Mouse (Mus musculus) G1E-ER4 (cell line): ENCODE data around the gene Pus3. TPM values are rescaled to one million over a fixed set of nuclear protein-coding genes. Genes with fewer than 3 reads are reported as not detected.

ENCODE experiments used
- GATA1 ChIP-seq: IDR thresholded peaks from one replicate; pipeline ENCODE4 v1.8.0; 2012; ENCODE audit warnings: low read length, inconsistent platforms
- polyA plus RNA-seq: library from polyadenylated mRNA; stranded (reverse); fragments of >175 nt; gene quantifications from 2 replicates; pipeline ENCODE4 v1.2.3, GENCODE M21; 2012

Pus3 gene
- polyA plus RNA-seq, 1 experiment: 1.4 TPM

DNA sequence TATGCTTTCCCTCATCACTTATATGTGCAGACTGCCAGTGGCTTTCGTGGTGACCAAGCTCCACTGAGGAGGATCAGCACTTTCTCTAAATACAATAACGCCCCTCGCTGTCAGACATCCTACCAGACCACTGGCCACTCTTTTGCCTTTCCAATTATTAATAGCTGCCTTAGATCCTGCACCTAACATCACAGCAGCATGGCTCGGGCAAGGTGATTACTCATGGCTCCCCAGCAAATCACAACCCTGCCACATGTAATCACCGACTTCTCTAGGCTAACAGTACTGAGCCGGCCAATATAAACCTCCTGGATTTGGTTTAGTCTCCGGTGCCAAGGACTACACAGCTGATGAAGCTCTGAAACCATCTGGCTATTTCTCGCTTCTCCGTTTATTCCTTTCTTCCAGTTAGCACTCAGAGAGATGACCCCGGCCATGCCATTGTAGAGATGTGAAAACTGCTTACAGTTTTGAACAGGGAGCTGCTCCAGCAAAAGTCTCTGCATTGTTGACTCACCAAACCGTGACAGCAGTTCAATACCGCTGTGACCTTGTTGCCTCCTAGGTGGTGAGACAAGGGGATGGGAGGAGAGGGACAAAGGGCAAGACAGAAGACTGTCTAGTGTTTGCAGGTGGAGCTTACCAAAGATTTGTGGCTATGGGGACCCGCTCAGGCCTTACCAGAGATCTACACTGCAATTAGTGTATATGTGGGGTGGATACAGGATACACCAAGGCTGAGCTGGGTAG is 19.2 kb upstream of the Pus3 start:
- no peak for TF ChIP-seq GATA1

DNA sequence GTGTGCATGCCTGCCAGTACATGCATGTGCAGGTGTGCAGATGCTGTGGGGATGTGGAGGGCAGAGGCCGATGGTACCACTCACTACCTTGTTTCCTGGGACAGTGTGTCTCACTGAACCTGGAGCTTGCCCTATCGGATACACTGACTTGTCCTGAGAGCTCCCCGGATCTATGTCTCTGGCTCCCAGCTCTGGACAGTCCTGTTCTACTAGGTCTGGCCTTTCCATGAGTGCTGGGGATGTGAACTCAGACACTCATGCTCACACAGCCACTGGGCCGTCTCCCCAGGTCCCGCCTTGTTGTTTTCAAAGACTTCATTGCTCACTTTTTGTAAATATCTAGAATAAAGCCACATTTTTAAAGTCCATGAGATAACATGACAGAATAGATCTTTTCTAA is 17.4 kb upstream of the Pus3 start:
- no peak for TF ChIP-seq GATA1

GRCm38 (mm10) chr9:35541488-35541887 is 16.9 kb upstream of the Pus3 start:
- no peak for TF ChIP-seq GATA1

GRCm38 (mm10) chr9:35541941-35542340 is 16.5 kb upstream of the Pus3 start:
- no peak for TF ChIP-seq GATA1

- no peak for TF ChIP-seq GATA1
Observed at GRCm38 (mm10) chr9:35543099-35543860, 15.1 kb upstream of the Pus3 start.

- TF ChIP-seq GATA1: no peak
Observed at GRCm38 (mm10) chr9:35544666-35545065, 13.7 kb upstream of the Pus3 start.

DNA sequence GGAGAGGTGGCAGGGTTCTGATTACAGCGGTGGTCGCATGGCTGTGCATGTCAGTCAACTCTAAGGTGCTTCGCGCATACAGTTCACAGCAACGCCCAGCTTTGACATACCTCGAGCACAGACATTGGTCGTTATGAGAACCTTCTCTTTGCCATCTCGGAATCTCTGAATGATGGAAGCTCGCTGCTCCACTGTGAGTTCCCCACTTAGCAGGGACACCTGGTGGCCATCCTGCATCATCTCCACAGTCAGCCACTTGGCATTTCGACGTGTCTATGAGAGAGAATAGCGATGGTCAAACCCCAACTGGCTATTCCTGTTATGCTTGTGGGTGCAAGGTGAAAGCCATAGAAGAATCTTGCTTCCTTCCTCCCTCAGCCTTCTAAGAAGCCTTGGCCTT is 12.7 kb upstream of the Pus3 start:
- TF ChIP-seq GATA1: no peak

GRCm38 (mm10) chr9:35546745-35547144 is 11.7 kb upstream of the Pus3 start:
- no peak for TF ChIP-seq GATA1

DNA sequence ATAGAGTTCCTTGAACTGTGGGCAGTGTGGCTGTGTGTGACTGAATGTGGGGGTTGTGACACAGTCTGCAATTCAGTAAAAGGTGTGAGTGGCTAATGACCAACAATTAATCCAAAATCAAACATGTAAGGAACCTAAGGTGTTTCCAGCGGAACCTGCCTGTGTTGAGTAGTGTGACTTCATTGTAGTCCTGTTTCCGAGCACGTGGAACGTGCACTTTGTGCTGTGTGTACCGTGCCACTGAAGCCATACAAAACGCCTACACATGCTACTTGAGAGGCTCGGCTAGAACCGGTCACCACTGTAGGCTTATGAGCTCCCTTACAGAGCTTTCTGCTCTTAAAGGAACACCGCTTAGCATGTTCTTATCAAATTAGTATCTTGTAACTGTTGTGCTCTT is 9.9 kb upstream of the Pus3 start:
- no peak for TF ChIP-seq GATA1

DNA sequence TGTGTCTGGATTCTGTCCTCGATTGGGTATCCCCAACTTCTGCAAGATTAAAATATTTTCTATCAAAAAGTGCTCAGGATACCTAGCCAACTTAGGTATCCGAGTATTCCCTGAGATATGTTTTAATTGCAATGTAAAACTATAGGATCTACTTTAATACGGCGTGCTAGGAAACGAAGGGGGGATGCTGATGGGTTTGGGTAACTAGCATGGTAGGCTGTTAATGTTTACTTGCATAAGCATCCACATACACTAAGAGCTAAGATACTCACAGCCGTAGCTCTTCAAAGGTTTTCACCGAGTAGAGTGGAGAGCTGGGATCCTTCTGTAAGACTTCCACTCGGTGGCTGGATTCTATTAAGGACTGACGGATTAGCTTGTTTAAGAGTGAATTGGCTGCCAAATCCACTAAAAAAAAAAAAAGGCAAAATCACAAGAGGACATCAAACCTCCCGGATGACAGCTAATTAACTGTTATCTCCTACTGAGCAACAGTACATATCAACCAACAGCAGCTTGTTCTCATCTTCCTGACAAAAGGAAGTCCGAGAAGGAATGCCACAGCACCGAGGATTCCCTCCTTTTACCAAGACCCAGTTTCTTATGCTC is 1.8 kb upstream of the Pus3 start:
- TF ChIP-seq GATA1: no peak

DNA sequence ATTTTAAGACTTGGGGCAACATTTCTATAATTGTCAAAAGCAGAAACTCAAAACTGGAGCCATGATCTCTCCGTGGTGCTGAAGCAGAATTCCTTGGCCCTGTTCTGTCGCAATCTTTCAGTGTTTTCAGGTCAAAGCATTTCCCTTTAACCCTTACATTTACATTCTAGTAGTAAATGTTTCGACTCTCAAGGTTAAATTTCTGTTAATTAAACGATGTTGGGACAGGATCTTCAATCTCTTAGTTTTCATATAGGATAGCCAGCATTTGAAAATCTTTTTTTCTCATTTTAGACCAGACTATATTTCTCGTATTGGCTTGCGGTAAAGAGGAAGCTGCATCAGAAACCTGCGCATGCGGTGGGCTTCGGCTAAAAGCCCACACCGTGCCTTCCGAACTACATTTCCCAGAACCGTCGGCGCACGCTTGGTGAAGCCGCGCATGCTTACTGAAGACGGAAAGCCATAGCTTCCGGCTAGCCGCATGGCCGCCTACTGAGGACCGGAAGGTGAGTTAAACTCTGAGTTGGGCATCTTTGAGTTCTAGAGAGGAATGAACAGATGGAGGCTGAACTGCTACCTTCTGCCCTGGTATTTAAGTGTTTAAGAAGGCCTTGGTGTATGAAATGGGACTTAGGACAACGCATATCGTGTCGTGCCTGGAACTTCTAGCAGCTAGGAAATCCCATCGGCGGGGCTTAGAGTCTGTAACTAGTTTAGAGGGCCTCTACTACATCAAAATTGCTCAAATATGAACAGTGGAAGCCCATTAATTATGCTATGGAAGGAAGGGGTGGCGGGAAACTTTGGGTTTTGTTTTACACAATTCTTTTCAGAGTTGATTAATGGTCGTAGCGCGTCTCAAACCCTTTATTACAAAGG is 855 bp downstream of the Pus3 start:
- TF ChIP-seq GATA1: no peak

DNA sequence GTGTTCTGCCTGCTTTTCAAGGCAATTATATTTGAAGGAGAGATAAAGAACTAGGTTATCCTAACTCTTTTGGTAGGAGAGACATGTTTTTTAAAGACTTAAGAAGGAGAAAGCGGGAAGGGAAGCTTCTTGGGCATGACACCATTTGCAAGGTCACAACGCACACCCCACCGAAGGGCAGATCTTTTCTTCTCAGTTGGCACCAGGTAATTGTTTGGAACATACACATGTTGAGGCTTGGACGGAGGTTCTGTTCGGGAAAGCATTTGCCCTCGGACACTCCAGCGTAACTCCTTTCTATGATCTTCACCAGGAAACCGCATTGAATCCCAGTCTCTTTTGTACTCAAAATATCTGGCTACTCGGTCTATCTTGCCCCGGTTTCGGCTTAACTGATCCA is 2.7 kb downstream of the Pus3 start:
- TF ChIP-seq GATA1: no peak

GRCm38 (mm10) chr9:35561583-35561982 is 3.2 kb downstream of the Pus3 start:
- TF ChIP-seq GATA1: no peak

DNA sequence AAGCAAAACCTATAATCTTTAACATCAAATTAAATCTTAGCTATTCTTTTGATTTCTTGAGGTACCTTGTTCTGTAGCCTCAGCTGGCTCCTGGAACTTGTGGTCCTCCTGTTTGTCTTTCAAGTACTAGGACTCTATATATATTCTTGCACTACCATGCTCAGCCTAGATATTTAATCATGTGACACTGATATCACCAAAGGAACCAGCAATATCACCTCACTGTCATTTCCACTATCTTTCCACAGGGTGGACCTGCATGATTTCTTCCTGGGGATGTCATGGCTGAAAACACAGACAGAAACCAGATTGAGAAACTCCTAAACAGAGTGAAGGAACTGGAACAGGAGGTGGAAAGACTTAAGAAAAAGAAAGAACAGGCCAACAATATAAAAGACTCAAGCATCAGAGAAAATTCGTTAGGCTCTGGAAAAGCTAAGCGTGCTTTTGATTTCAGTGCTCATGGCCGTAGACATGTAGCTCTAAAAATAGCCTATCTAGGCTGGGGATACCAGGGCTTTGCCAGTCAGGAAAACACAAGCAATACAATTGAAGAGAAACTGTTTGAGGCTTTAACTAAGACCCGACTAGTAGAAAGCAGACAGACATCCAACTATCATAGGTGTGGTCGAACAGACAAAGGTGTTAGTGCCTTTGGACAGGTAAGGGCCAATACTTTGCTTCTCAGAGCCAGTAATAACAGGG is 6.3 kb downstream of the Pus3 start:
- no peak for TF ChIP-seq GATA1

DNA sequence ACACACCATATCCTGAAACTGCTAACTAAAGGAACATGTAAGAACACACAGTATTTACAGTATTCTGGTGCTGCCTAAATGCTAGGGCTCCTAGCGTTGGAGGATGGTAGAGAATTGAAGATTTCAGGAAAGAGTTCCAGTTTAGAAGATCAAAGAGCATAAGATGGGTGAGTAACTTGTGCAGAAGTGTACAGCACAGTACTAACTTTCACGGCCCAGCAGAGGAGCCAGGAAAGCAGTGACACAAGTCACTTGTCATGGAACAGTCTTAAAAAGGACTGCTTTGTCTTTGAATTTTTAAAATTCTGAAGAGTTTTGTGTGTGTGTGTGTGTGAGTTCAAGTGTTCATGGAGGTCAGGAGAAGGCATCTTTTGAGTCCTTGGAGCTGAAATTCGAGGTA is 9.6 kb downstream of the Pus3 start:
- TF ChIP-seq GATA1: no peak
